Mouse (Mus musculus) lung, postnatal 14 days (tissue): Measurements from ENCODE around the gene Gast.
"Not testable (repeated sequence)": the region's sequence is repeated elsewhere in the genome, so short reads cannot be mapped to it uniquely, and the experiment has no call there.

Source experiments
- DNase-seq: peaks from one replicate; pipeline ENCODE4 v3.0.0; 2021

Gene Gast

GRCm38 (mm10) chr11:100321479-100322305, 12.5 kb upstream of the Gast start:
- DNase-seq, result not testable (repeated sequence)

- DNase-seq, result no peak
Measured at GRCm38 (mm10) chr11:100322591-100323258, 11.5 kb upstream of the Gast start.

GRCm38 (mm10) chr11:100323578-100323977, 10.6 kb upstream of the Gast start:
- DNase-seq, result peak; percentile 67

- no peak for DNase-seq
Measured at GRCm38 (mm10) chr11:100325062-100325629, 9.1 kb upstream of the Gast start.

GRCm38 (mm10) chr11:100327316-100327715, 6.9 kb upstream of the Gast start:
- DNase-seq, result no peak

GRCm38 (mm10) chr11:100327761-100328160, 6.4 kb upstream of the Gast start:
- no peak for DNase-seq

- DNase-seq, result no peak
Measured at GRCm38 (mm10) chr11:100330235-100330634, 4.0 kb upstream of the Gast start.

- DNase-seq, result not testable (repeated sequence)
Measured at GRCm38 (mm10) chr11:100330816-100331375, 3.3 kb upstream of the Gast start.

- DNase-seq, result no peak
Measured at GRCm38 (mm10) chr11:100332766-100333515, 1.3 kb upstream of the Gast start.

GRCm38 (mm10) chr11:100335731-100336130, 1.5 kb downstream of the Gast start:
- DNase-seq, result no peak

- DNase-seq, result no peak
Measured at GRCm38 (mm10) chr11:100344269-100344668, 10.1 kb downstream of the Gast start.

GRCm38 (mm10) chr11:100352076-100352857, 18.1 kb downstream of the Gast start:
- no peak for DNase-seq

- DNase-seq, result no peak
Measured at GRCm38 (mm10) chr11:100355151-100355951, 21.1 kb downstream of the Gast start.

GRCm38 (mm10) chr11:100355972-100356818, 22.0 kb downstream of the Gast start, which contains the start of gene Hap1:
Hap1 (minus strand) TSS chr11:100356128.
- peak; percentile 72 for DNase-seq

GRCm38 (mm10) chr11:100356819-100357211, 22.6 kb downstream of the Gast start:
- no peak for DNase-seq

GRCm38 (mm10) chr11:100357408-100357807, 23.2 kb downstream of the Gast start:
- DNase-seq, result no peak

GRCm38 (mm10) chr11:100360175-100360574, 26.0 kb downstream of the Gast start:
- DNase-seq, result no peak

- DNase-seq, result not testable (repeated sequence)
Measured at GRCm38 (mm10) chr11:100361059-100361458, 26.9 kb downstream of the Gast start.

- DNase-seq, result peak; percentile 87
Measured at GRCm38 (mm10) chr11:100362209-100362978, 28.2 kb downstream of the Gast start.
